Mouse (Mus musculus) midbrain, embryonic 10.5 days (tissue): ENCODE data around the gene Fbxo17. TPM values are rescaled to one million over a fixed set of nuclear protein-coding genes. Genes with fewer than 3 reads are reported as not detected.
"Not testable (repeated sequence)": the region's sequence is repeated elsewhere in the genome, so short reads cannot be mapped to it uniquely, and the experiment has no call there.

Experiments used
- DNase-seq: peaks from one replicate; pipeline ENCODE4 v3.0.0-alpha.2; 2017; ENCODE audit warnings: low spot score
- H3K27ac ChIP-seq: fragments of 300-500 bp; sonication (generic); replicated peaks from 2 replicates; pipeline ENCODE4 v1.5.1; 2016; ENCODE audit warnings: mild to moderate bottlenecking
- H3K27me3 ChIP-seq: fragments of 300-500 bp; sonication (generic); 2 replicates; pipeline ENCODE4 v1.6.1; 2016; ENCODE audit warnings: low read depth, mild to moderate bottlenecking; ENCODE audit not compliant: poor library complexity, severe bottlenecking
- H3K36me3 ChIP-seq: fragments of 300-500 bp; sonication (generic); 2 replicates; pipeline ENCODE4 v1.6.1; 2016; ENCODE audit warnings: mild to moderate bottlenecking, moderate library complexity
- H3K4me1 ChIP-seq: fragments of 300-500 bp; sonication (generic); 2 replicates; pipeline ENCODE4 v1.6.1; 2016
- H3K4me3 ChIP-seq: fragments of 300-500 bp; sonication (generic); 2 replicates; pipeline ENCODE4 v1.5.1; 2016; ENCODE audit warnings: mild to moderate bottlenecking, moderate library complexity
- H3K9me3 ChIP-seq: fragments of 300-500 bp; sonication (generic); replicated peaks from 2 replicates; pipeline ENCODE4 v1.6.1; 2016; ENCODE audit warnings: mild to moderate bottlenecking
- WGBS: fragments of 180-500 bp; shearing (Covaris S2); methylation state at CpG from one replicate; pipeline ENCODE4 v1.1.7; 2016; 5-methylcytosine and 5-hydroxymethylcytosine counted together
- polyA plus RNA-seq: library from polyadenylated mRNA; unstranded; fragments of >200 nt; fragmentation: Nextera tagmentation; extraction: Ambion mirVana; gene quantifications from 2 replicates; pipeline ENCODE4 v1.2.1, GENCODE M21; 2016

Fbxo17 gene
- polyA plus RNA-seq, 1 experiment from 2014 or later, result 9.0 TPM

DNA sequence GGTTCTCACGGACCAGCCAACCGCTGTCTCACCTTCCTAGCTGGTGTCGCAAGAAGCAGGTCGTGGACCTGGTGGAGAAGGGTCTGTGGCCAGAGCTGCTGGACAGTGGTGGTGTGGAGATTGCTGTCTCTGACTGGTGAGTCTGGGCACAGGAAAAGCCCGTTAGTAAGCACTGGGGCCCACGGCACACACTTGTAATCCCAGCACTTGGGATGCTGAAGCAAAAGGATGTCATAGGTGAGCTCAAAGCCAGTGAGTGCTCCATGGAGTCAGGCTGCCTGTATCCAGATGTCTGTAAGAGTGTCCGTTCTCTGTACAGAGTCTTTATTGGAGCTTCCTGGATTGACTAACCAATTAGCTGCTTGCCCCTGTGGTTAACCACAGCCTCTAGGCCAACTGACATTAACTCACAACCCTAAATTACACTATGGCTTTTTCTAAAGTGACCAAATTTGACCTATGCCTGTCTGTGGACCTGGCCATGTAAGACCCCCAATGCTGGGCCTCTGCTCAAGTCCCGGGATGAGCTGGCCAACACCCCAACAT, 21.6 kb upstream of the Fbxo17 start:
- 0 out of 2 replicates have a peak, but pooled peaks cover under 1% of the 10 kb centered on the region for H3K9me3 ChIP-seq
- no peak overlapping the region for H3K4me3 ChIP-seq
- H3K36me3 ChIP-seq, result no peaks in the 10 kb centered on the region
- DNase-seq, result no peak
- 56% methylated on average over 8 of the region's 8 CpGs for WGBS
- peaks cover 37% of the 10 kb centered on the region for H3K27me3 ChIP-seq
- H3K27ac ChIP-seq, result no peak overlapping the region
- H3K4me1 ChIP-seq, result peaks cover 24% of the 10 kb centered on the region

- peaks cover 6% of the 10 kb centered on the region; the same call in 1 of the 2 replicates for H3K9me3 ChIP-seq
- DNase-seq, result no peak
- WGBS, result 95% methylated on average over 11 of the region's 11 CpGs
Observed at GRCm38 (mm10) chr7:28697277-28697676, 19.3 kb upstream of the Fbxo17 start.

GRCm38 (mm10) chr7:28700269-28700668, 16.3 kb upstream of the Fbxo17 start:
- no peak for DNase-seq
- Histone ChIP-seq H3K9me3 (peaks cover 6% of the 10 kb centered on the region; the same call in 1 of the 2 replicates), H3K27me3 (peaks cover 1% of the 10 kb centered on the region; the same call in 1 of the 2 replicates), H3K4me3 (no peak overlapping the region), H3K36me3 (no peaks in the 10 kb centered on the region), H3K27ac (no peak overlapping the region), H3K4me1 (peaks cover 3% of the 10 kb centered on the region; the same call in 1 of the 2 replicates)
- WGBS, result 95% methylated on average over 4 of the region's 4 CpGs

More at GRCm38 (mm10) chr7:28697277-28697676, 19.3 kb upstream of the Fbxo17 start:
- H3K36me3 ChIP-seq, result no peaks in the 10 kb centered on the region
- peaks cover 31% of the 10 kb centered on the region for H3K27me3 ChIP-seq
- no peak overlapping the region for H3K4me3 ChIP-seq
- no peak overlapping the region for H3K27ac ChIP-seq
- H3K4me1 ChIP-seq, result peaks cover 24% of the 10 kb centered on the region

DNA sequence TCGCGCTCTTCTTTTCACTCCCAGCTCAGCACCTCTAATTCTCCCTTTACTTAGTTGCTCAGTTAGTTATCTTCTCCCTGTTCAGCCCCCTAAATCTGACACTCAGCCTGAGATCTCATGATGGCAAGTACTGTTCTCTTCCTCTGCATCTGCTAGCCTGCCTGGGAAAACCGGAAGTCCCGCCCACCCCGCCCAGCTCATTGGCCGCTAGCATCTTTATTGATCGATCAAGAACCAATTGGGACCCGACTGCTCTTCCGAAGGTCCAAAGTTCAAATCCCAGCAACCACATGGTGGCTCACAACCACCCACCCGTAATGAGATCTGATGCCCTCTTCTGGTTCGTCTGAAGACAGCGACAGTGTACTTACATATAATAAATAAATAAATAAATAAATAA, 15.3 kb upstream of the Fbxo17 start:
- H3K27ac ChIP-seq, H3K27me3 ChIP-seq, H3K36me3 ChIP-seq, DNase-seq, H3K9me3 ChIP-seq, H3K4me1 ChIP-seq, H3K4me3 ChIP-seq: not testable (repeated sequence)
- 94% methylated on average over 12 of the region's 12 CpGs for WGBS

DNA sequence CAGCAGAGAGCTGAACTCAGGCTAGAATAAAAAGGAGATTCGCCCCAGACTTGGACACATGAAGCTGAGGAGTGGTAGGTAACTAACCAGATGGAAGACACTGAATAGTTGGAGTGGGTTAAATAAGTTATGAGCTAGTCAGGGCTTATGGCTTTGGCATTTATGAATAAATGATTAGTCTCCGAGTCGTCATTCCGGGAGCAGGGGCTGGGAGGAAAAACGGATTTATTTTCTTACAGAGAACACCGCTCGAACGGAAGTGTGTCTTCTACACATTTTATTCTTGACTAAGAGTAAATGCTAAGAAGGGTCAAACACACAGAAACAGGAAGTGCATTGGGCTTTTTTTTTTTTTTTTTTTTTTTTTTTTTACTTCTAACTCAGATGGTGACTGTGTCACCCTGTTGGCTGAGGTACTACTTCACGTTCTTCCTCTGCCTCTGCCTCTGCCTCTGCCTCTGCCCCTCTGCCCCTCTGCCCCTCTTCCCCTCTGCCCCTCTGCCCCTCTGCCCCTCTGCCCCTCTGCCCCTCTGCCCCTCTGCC, 13.9 kb upstream of the Fbxo17 start:
- WGBS, result 83% methylated on average over 9 of the region's 9 CpGs
- H3K27me3 ChIP-seq, result no peaks in the 10 kb centered on the region
- no peak overlapping the region for H3K4me3 ChIP-seq
- no peaks in the 10 kb centered on the region for H3K36me3 ChIP-seq
- peaks cover 3% of the 10 kb centered on the region; the same call in 1 of the 2 replicates for H3K4me1 ChIP-seq
- no peak overlapping the region for H3K27ac ChIP-seq
- no peak for DNase-seq
- H3K9me3 ChIP-seq, result peaks cover 6% of the 10 kb centered on the region; the same call in 1 of the 2 replicates

GRCm38 (mm10) chr7:28709454-28709853, 7.2 kb upstream of the Fbxo17 start:
- Histone ChIP-seq H3K27ac (no peak overlapping the region), H3K4me3 (no peak overlapping the region), H3K27me3 (no peaks in the 10 kb centered on the region), H3K4me1 (0 out of 2 replicates have a peak, but pooled peaks cover 3% of the 10 kb centered on the region), H3K9me3 (no peaks in the 10 kb centered on the region), H3K36me3 (no peaks in the 10 kb centered on the region)
- no peak for DNase-seq

GRCm38 (mm10) chr7:28710962-28711361, 5.6 kb upstream of the Fbxo17 start:
- H3K4me3 ChIP-seq, result no peak overlapping the region
- no peak overlapping the region for H3K27ac ChIP-seq
- WGBS, result 70% methylated on average over 3 of the region's 3 CpGs
- peaks cover 4% of the 10 kb centered on the region; the same call in 1 of the 2 replicates for H3K4me1 ChIP-seq
- H3K9me3 ChIP-seq, result no peaks in the 10 kb centered on the region
- H3K27me3 ChIP-seq, result 0 out of 2 replicates have a peak, but pooled peaks cover 9% of the 10 kb centered on the region
- H3K36me3 ChIP-seq, result no peaks in the 10 kb centered on the region
- no peak for DNase-seq

DNA sequence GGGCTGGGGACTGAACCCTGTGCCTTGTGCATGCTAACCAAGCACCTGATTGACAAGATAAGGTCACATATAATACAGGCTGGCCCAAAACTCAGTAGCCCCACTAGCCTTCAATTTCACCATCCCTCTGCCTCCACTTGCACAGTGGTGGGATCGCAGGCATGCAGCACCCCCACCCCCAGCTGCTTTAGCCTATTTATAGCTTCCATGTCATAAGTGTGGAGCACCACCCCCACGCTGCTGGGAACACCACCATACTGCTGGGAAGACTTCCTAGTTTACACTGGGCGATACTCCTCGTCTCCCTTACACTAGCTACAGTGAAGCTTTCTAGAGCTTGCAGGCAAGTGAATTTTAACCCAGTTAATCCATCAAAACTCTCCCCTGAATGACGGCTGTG, 1.9 kb upstream of the Fbxo17 start:
- no peak for DNase-seq
- peaks cover 16% of the 10 kb centered on the region for H3K4me1 ChIP-seq

DNA sequence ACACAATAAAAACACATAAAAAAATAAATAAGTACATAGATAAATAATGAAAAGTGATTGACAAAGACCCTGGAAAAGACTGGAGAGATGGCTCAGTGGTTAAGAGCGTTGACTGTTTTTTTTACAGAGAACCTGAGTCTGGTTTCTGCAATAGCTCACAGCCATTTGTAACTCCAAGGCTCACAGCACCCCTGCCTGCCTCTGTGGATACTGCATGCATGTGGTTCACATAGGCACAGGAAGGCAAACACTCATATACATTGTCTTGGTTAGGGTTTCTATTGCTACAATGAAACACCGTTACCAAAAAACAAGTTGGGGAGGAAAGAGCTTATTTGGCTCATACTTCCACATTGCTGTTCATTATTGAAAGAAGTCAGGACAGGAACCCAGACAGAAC, 1.0 kb upstream of the Fbxo17 start:
- no peak overlapping the region for H3K4me3 ChIP-seq
- 99% methylated on average over 2 of the region's 2 CpGs for WGBS
- H3K27me3 ChIP-seq, result 0 out of 2 replicates have a peak, but pooled peaks cover 9% of the 10 kb centered on the region
- no peaks in the 10 kb centered on the region for H3K9me3 ChIP-seq
- peaks cover 14% of the 10 kb centered on the region for H3K4me1 ChIP-seq
- no peak for DNase-seq
- no peak overlapping the region for H3K27ac ChIP-seq
- no peaks in the 10 kb centered on the region for H3K36me3 ChIP-seq

More for the DNA sequence above, 1.9 kb upstream of the Fbxo17 start:
- Histone ChIP-seq H3K36me3 (no peaks in the 10 kb centered on the region), H3K9me3 (no peaks in the 10 kb centered on the region), H3K4me3 (no peak overlapping the region), H3K27me3 (0 out of 2 replicates have a peak, but pooled peaks cover 9% of the 10 kb centered on the region), H3K27ac (no peak overlapping the region)
- 78% methylated on average over 5 of the region's 5 CpGs for whole genome bisulfite sequencing

GRCm38 (mm10) chr7:28717726-28718125, 1.1 kb downstream of the Fbxo17 start:
- no peak for DNase-seq
- Histone ChIP-seq H3K36me3 (no peaks in the 10 kb centered on the region), H3K27me3 (0 out of 2 replicates have a peak, but pooled peaks cover 9% of the 10 kb centered on the region), H3K9me3 (no peaks in the 10 kb centered on the region), H3K4me1 (peaks cover 14% of the 10 kb centered on the region), H3K4me3 (no peak overlapping the region), H3K27ac (no peak overlapping the region)
- 89% methylated on average over 10 of the region's 10 CpGs for WGBS

DNA sequence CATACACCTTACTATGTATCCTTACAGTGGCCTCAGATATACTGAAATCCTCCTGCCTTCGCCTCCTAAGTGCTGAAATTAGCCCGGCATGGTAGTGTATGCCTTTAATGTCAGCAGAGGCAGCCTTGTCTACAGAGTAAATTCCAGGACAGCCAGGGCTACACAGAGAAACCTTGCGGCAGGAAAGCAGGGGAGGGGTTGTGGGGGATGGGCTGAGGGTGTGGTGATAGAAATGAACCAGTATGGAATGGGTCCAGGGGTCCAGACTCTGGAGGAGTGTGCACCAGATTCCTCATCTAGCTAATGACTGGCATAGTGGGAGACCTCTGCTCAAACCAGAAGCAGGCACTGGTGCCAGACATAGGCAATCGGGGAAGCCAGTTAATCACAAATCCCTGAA, 2.6 kb downstream of the Fbxo17 start:
- DNase-seq, result no peak
- WGBS, result 70% methylated on average over 4 of the region's 4 CpGs

GRCm38 (mm10) chr7:28719650-28720049, 3.0 kb downstream of the Fbxo17 start:
- no peak overlapping the region for H3K4me3 ChIP-seq
- H3K4me1 ChIP-seq, result peaks cover 14% of the 10 kb centered on the region
- no peaks in the 10 kb centered on the region for H3K36me3 ChIP-seq
- 0 out of 2 replicates have a peak, but pooled peaks cover 9% of the 10 kb centered on the region for H3K27me3 ChIP-seq
- 89% methylated on average over 2 of the region's 2 CpGs for WGBS
- peaks cover 3% of the 10 kb centered on the region; the same call in 1 of the 2 replicates for H3K9me3 ChIP-seq
- no peak for DNase-seq
- H3K27ac ChIP-seq, result no peak overlapping the region

More for the DNA sequence above, 2.6 kb downstream of the Fbxo17 start:
- Histone ChIP-seq H3K27ac (no peak overlapping the region), H3K4me1 (peaks cover 14% of the 10 kb centered on the region), H3K4me3 (no peak overlapping the region), H3K36me3 (no peaks in the 10 kb centered on the region), H3K9me3 (no peaks in the 10 kb centered on the region), H3K27me3 (0 out of 2 replicates have a peak, but pooled peaks cover 9% of the 10 kb centered on the region)
